Mouse (Mus musculus) heart, adult 11 months (tissue): ENCODE data around the gene Lin37.
A peak's percentile ranks its signal among the peaks of the same experiment; 100 is the strongest.

Experiments
- DNase-seq: peaks from one replicate; pipeline ENCODE4 v3.0.0; 2022

Lin37 gene

DNA sequence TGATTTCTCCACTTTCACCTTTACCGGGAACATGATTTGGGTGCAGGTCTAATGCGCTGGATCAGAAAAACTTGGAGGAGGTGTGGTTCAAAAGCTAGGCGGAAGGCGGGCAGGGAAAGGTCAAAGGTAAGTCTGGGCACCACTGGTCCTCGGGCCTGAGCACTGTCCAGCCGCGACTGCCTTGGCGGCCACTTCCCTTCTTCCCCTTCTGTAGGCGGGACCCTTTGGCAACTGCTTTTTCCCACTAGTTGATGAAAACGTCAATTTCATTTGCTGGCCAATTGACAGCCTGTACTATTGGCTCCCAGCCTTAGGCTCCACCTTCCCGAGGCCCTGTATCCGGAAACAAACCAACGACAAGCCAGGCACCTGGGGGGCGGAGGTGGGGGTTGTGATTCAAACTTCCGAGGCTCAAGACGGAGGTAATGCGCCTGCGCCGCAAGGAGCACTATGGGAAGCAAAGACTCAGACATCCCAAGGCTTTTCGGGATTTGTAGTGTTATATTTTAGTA lies at the start of gene Lin37:
Gene Lin37 (minus strand): TSS at position 396 of the 512 bp plus-strand sequence.
- peak; percentile 100 for DNase-seq

DNA sequence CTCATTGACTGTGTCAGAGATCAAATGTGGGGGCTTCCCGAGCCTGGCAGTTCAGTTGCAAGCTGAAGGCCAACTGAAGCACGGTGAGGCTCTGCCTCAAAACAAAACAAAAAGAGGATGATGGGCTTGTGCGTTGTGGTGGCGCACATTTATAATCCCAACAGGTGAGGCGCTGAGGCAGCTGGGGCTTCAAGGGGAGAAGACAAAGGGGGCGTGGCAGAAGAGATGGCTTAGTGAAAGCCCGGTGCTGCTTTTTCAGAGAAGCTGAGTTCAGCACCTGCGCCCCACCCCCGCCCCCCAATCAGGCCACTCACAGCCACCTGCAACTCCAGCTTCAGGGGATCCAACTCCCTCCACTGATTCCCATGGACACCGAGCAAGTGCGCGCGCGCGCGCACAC lies 48.8 kb upstream of the Lin37 start:
- DNase-seq, result no peak

DNA sequence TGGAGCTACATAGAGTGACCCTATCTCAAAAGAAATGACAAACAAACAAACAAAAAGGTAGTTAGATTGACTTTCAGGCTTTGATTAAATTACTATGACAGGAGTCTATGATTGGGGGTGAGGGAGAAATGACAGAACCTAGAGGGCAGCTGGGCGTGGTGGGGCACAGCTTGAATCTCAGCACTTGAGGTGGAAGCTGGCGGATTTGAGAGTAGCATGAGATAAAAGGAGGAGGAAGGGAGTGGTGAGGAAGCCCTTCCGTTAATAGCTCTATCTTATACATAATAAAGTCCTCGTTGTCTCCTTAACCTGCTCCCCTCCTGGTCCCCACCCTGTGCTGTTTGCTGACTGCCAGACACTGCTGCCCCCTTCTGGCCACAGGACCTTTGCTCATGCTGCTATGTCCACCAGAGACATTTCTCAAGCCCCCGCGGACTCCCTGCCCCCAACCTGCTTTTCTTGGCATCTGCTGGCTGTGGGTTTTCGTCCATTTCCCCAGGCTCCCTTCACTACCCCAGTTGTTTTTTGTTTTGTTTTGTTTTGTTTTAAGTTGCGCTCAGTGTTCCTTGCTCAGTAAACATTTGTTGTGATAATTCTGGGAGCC lies 48.2 kb upstream of the Lin37 start:
- no peak for DNase-seq

DNA sequence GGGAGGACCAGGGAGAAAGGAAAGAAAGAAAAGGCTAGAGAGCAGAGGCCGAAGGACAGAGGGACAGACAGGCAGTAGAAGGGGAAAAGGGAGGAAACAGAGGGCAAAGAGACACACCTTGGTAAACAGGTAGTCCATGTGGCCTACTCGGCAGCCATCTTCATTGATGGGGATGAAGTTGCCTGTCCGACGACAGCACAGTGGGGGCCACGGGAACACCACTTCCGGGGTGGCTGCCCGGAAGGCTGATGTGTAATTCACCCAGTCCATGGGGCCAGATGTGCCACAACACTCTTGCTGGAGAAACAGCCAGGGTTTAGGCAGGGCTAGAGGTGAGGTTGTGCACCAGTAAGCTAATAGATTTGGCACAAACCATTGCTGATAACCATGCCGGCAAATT lies 45.3 kb upstream of the Lin37 start:
- no peak for DNase-seq

DNA sequence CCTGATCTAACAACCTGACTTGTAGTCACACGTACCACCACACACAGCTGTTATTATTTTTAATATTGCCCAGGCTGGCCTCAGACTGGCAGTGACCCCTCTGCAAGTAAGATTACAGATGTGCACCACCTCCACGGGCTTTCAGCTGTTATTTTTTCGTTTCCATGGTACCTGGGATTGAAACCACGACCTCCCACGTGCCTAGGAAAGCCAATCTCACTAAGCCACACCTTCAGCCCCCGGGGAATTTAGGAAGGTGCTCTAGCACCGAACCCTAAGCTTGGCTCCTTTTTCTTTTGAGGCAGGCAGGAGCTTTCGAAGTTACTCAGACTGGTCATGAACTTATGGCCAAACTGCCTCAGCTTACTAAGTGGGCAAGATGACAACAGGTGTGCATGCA lies 44.8 kb upstream of the Lin37 start:
- no peak for DNase-seq

DNA sequence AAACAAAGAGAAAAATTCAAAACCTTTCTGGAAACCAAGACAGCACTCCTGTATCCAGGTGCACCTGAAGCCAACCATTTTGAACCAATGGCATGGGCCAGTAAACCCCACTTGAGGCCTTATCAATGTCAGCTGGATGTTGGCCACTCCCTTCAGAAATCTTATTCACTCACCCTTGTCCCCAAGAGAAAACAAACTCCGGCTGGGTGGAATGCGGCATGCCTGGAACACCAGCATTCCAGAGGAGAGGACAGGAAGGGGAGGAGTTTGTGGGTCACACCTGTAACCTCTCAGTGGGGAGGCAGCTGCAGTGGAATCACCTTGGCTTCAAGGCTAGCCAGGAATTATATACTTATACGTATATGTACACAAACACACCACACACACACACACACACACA lies 42.9 kb upstream of the Lin37 start:
- no peak for DNase-seq

DNA sequence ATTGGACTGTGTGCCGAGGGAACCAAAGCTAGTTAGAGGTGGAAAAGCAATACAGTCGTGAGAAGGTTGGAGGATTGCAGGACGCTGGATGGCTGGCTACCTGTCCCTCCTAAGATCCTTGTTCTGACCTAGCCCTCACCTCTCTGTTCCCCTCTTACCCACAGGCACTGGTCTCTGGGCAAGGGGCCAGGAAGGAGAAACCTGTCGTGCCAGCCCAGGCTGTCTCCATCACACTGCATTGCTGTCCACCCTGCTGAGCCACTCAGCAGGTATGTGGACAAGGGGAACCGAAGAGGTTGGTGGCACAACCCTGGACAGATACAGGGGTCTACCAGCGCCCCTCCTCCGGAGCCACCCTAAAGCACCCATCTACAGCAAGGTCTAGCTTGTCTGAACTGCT lies 41.0 kb upstream of the Lin37 start:
- no peak for DNase-seq

DNA sequence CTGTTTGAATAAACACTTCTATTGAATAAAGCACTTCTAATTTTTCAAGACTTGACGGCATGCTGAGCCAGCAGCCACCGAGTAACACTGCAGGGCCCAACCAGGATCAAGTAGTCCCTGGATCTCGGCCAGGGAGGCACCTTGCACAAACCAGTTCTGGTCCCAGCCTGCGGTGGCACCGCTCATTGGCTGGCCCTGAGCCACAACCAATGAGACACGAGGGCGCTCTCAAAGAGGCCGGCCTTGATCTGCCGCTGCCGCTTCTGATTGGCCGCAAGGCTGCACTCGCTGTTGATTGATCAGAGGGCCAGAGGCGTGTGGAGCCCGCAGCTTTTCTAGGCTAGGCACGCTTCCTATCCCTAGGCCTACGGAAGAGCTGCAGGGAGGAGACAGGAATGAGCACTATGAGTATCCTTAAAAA lies 40.3 kb upstream of the Lin37 start:
- peak; percentile 99 for DNase-seq

DNA sequence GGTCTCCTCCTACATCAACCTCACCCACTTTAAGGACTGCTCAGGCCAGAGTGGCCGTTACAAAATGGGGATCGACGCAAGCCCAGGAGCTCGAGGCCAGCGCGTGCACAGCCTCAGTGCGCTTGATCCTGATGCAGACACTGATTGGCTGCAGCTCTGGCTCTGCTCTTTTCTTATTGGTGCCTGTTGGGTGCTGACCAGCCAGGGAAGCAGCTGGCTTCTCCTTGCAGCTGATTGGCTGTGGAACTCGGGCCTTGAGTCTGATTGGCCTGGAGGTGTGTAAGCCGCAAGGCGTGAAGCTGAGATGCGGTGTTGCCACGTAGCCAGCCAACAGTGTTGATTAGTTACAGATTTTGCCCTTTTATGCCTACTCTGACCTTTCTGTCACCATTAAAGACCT lies 39.1 kb upstream of the Lin37 start, which contains the start of gene Zbtb32:
Gene Zbtb32 (minus strand): TSS at position 124 of the 400 bp plus-strand sequence.
- DNase-seq, result no peak

DNA sequence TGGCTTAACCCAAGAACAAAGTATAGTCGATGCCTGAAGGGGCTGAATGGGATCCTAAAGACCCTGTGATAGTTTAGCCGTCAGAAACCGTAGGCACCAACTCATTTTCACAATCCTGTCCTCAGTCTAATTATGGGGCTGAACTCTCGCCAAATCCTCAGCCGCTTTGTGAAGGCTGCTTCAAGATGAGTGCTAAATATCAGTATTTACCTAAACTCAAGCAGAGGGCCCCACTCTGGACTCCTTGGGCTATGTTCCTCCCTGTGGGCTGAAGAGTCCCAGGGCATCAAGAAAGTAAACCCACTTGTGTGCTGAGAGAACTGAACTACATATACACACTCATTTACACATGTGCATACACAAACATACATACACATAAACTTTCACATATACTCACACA lies 37.2 kb upstream of the Lin37 start:
- DNase-seq, result no peak

DNA sequence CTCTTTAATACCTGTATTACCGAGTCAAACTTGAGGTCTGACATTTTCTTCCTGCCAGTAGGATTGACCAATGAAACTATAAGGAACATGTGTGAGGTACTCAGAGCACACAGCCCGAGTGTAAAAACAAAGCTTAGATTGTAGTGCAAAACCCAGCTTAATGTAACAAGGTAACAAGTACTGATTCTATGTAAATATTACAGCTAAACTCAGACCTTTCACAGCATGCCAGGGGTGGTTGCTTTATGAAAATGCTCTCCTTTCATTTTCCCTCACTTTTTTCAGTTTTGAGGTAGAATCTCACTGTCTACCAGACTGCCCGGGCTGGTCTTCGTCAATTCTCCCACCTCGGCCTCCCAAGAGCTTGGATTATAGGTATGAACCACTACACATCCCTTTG lies 36.5 kb upstream of the Lin37 start:
- DNase-seq, result no peak

DNA sequence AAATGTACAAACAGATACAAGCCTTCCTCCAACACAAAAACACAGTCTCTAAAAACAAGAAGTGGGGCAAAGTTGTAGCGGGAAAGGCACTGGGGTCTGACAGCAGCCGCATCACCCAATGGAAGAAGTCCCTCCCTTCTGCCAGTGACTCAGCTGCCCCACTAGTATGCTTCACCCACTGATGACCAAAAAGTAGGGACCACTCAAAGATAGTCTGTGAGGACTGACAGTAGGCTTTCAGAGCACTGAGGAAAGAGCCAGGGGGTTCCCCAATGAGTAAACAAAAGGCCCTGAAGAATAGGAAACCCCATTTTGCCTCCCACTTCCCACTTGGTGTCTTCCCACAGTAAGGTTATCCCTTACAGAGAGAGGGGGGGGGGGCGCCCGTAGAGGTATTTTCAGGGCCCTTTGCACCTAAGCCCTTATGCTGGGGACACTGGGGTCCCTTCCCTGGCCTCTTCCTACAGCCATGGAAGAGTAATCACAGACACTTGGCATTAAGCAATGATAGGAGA lies 34.9 kb upstream of the Lin37 start:
- DNase-seq, result no peak

DNA sequence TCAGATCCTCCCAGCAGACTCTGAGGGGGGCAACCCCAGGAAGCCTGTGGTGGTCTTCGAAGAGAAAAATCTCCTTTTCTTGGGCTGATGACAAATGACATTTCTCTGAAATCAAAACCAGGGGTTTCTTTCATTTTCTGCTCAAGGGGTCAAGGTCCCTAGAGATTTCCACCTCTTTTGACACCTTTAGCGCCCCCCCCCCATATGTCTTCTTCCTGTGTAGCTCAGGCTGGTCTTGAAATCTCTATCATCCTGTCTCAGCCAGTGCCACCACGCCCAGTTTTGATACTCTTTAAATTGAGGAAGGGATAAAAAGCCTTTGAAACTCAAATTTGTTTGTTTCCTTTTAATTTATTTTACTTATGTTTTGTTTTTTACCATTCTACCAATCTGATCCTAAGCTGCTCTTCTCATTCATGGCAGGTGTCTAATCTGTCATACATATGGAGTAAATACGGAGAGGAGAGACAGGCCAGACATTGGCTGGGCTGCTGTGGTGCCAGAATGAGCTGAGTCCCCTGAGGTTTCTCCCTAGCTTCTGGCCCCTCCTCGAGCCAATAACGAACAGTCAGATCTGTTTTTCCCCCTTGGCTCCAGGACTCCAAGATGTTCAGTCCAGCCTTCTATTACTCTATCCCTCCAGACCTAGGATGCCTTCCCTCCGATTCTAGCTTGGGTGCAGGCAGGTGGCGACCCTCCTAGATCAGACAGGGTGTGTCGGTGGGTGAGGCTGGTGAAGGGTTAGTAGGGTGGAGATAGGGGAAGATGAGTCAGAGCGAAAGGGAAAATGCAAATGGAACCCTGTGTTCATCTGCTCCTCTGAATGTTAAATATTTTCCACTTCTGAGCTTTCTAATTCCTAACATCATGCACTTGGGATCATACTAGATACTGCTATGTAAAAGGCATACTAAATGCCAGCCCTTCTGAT lies 34.2 kb upstream of the Lin37 start:
- no peak for DNase-seq

DNA sequence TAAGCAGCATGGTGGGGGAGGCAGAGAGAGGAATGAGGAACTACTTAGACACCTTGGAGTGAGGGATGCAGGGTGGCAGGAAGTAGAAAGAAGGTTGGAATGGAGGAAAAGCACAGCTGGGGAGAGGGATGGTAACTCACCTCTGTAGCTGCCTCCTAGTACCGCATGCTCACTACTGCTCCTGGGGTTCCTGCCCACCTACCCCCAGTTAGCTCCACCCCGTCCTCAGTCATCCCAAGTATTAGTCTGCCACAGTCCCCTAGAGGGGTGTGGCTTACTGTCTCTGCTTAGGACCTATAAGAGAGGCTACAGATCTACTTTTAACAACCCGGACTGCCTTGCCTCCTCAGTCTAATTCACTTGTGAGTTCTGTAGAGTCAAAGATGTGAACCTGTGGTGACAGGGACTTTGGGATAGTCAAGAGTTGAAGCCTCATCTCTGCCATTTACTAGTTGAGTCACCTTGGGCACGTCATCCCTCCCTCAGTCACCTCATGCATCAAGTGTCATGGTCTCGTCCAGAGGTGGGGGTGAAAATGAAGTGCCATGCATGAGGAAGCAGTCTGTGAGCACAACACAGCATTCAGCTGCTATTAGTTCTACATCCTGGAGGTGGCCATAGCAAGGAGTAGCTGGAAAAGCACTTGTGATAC lies 33.3 kb upstream of the Lin37 start:
- DNase-seq, result no peak

DNA sequence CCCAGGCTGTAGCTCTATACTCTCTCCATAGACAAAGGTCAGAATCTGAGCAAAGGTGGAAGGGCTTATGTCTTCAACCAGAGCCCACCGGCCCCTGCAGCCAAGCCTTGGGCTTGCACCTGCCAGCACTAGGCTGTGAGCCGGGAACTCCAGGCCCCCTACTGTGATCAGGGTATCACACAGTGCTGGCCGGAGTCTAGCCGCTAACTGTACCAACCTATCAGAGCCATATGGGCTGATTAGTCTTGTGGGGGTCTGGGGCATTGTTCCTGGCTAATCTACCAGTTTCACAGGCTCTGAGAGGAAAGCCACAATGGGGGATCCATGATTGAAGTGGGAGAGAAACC lies 31.9 kb upstream of the Lin37 start:
- DNase-seq, result no peak

DNA sequence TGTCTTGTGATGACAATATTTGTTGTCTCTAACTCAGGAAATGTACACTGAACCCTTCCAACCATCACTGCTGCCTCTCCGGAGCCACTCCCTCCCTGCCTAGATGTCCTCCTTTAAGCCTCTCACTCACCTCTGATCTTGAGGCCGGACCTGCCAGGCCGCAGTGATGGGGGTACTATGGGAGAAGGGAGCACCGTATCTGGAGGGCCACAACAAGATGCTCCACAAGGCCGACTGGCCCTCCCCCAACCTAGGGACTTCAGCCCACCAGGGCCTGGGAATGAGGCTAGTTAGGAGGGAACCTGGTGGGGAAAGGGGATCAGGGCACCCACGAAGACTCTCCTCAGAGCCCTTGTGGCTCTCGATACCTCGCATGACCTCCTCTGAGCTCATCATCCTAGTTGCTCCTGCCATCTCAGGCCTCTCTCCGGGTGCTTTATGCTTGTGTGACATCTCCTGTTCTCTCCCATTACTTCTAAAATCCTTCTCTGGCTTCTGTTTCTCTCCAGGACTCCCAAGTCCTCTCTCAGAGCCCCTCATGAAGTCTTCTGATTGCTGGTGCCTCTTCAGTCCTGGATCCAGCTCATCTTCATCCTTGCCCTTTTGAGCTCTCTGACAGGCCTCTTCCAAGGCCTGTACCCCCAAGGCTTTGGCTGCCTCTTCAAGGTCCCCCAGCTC lies 31.4 kb upstream of the Lin37 start:
- DNase-seq, result peak; percentile 88

DNA sequence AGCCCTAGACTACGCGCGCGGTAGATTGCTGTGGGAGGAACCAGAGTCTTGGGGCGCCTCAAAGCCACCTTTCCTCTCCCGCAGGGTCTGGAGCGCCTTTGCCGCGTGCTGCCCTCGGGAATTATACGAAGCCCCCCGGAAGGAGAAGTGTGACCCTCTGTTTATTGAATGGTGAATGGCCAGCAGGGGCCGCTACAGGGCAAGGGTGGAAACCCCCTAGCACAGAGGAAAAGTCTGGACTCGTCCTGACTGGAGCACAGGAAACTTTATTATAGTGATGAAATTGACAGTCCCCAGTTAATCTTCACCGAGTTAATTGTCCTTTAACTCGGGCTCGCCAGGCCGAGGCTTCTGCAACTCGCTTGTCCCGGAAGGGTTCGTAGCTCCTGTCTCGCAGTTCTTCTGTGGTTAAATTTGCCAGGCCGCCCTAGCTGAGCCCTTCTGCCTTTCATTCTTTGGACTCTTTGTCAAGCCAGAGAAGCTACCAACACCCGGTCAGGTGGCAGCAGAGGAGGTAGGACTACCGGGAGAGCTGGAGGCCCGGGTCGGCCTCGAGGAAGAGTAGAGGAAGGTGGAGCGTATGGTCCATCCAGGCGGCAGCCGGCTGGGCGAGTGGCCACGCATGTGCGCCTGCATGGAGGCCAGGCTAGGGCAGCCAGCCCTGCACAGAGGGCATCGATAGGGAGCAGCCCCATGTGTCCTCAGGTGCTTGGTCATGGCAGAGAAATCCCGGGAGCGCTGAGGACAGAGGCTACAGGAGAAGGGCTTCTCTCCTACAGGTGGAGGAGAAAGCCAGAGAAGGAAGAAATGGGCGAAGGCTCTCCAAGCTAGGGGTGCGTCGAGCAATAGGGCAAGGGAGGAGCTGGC lies 30.0 kb upstream of the Lin37 start:
- DNase-seq, result peak; percentile 98

DNA sequence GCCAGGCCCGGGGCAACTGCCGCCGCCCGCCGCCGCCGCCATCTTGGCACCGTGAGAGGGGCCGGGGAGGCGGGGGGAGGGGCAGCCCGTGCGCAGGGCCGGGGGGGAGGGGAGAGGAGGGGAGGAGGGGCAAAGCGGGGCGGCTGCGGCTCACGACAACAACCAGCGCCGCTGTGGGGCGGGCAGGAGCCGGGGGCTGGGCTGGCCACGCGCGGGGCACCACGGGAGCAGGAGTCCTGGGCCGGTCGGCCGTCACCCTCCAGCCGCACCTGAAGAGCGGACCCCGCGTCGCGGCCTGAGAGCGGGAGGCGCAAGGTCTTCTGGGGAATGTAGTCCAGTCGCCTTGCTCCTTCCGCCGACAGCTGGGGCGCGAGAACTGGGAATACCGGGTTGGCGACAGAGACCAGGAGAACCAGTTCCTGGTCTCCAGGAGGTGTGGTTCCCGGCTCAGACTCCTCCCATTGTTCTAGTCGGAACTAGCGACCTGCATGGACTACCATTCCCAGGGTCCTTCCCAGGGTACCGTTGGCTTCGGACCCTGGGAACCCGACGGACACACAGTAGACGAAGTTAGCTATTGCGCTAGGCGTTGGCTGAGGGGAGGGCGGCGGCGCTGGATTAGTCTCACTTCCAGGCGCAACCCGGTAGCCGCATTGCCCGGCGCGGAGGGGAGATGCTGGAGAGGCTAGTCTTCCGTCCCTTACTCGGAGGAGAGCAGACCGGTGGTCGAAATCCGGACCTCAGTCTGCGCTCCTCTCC lies 29.2 kb upstream of the Lin37 start, which contains the start of gene Kmt2b:
Gene Kmt2b (minus strand): TSS at position 51 of the 759 bp plus-strand sequence.
- DNase-seq, result peak; percentile 100

DNA sequence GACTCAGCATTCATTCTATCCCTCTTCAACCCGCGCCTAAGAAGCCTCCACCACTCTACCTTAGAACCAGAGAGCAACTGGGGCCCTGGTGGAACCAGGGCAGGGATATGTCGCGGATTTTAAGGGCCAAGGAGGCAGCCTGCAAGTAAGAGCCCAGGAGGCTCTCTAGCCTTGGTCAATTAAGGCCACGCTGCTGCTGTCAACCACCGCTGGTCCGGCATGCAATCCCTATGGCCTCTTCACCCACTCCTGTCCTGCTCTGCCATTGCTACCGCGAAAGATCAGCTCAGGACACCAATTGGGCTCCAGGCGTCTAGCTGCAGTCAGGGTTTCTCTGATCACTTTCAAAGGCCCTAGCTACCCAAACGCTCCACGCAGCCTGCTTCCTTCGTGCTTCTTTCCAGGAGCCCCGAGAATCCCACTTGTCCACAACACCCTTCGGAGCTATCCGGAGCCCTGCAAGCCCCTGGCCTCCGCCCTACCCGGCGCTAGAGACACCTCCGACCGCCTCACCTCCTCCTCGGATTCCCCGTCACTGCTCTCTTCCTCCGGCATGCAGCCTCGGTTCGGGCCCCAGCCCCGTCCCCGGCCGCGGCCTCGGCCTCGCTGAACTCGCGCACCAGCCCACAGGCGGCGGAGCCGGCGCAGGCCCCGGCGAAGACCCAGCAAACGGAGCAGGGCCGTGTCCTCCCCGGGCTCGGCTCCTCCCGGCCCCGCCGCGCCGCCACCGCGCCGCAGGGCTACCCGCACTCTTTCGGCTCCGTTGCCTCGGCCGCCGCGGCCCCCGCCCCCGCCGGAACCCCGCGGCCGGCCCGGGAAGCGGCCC lies 28.4 kb upstream of the Lin37 start:
- DNase-seq, result no peak

DNA sequence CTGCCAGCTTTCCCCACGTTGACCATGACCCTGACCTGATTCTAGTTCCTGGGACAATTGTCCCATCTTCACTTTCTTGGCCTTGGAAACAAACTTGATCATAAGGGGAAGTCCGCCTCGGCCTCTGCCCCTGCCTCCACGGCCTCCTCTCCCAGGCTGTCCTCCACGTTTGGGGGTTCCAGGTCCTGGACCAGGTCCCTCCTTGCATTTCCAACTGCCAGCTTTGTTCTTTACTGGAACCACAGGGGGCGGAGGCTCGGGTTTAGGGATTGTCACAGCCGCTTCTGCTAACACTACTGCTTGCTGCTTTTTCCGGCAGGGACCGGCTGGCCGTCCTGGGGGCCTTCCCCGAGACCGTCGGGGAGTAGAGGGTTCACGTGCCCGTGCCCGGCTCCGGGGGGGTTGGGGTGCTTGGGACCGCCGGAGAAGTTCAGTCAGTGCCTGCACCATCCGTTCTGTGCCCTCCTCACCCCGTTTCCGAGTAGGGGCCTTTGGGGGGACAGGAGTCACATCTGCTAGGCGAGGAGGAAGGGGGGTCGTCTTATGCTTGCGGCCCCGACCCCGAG lies 26.9 kb upstream of the Lin37 start:
- peak; percentile 91 for DNase-seq
